Mouse (Mus musculus) erythroblast, embryonic 14.5 days (primary cell): Measurements from ENCODE around the gene Slc39a5.

Source experiments
- GATA1 ChIP-seq: IDR thresholded peaks from 2 replicates; pipeline ENCODE4 v1.6.1; 2012; ENCODE audit warnings: low read length, inconsistent platforms, mixed read lengths
- TAL1 ChIP-seq: IDR thresholded peaks from 3 replicates; pipeline ENCODE4 v1.6.1; 2012; ENCODE audit warnings: low read length, inconsistent platforms, mixed read lengths

DNA sequence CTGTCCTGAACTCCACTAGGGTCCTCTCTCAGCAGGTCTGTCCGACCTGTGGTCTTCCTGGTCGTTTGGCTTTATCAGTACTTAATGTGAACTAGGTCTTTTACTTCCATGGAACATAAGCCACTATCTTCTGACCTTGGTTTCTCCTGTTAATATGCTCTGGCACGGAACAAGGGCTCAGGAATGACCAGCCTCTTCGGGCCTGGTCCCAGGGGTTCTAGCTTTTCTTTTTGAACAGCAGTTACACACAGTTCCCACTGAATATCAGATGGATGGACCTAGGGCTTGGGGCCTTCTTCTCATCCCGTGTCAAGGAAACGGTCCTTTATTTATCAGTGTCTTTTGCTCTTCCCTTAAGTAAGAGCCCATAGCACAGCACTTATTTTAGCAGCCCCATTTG is 39.2 kb downstream of the Slc39a5 start:
- TF ChIP-seq GATA1 (no peak), TAL1 (no peak)
